10 mouse cellular contexts compared by ENCODE assay signal in genomic region chrX:140540500-140541114, GRCm38 (mm10). TPM values are rescaled to one million over a fixed set of nuclear protein-coding genes. Genes with fewer than 3 reads are reported as not detected.
DNase-seq lines count a peak whose midpoint lies in the region; ATAC-seq and TF ChIP-seq lines count a peak whose summit lies in the region.
"Had no signal": no experiment of that assay in that cellular context is flagged by ENCODE, and none has a peak within 500 bp of the region (broad histone marks: within the 10 kb centered on the region; RNA-seq: fewer than 3 reads in every experiment).

No protein-coding gene starts in this region.

- 73% methylated on average over 15 of the region's 15 CpGs for WGBS in heart, embryonic 10.5 days
- WGBS in midbrain, embryonic 14.5 days, result 92% methylated on average over 15 of the region's 15 CpGs
- WGBS in midbrain, embryonic 16.5 days, result 84% methylated on average over 15 of the region's 15 CpGs
- WGBS in lung, postnatal 0 days, result 67% methylated on average over 15 of the region's 15 CpGs

- no peak for ATAC-seq in midbrain, embryonic 14.5 days (ENCODE audit: low FRiP score, low TSS enrichment)
- no peak for ATAC-seq in midbrain, embryonic 16.5 days
- no peak for ATAC-seq in lung, postnatal 0 days

- no peak overlapping the region for H3K9ac ChIP-seq in midbrain, embryonic 14.5 days (replicated peaks; ENCODE audit: low read length)
- no peak overlapping the region for H3K9ac ChIP-seq in midbrain, embryonic 16.5 days (ENCODE audit: low read depth, low read length)
- peak overlapping the region; percentile 88 for H3K9ac ChIP-seq in lung, postnatal 0 days (replicated peaks; ENCODE audit: low read depth)
- H3K9ac ChIP-seq: liver, embryonic 14.5 days had no signal

- TF ChIP-seq CTCF in lung, postnatal 0 days (IDR thresholded peaks at IDR 0.05), result peak; percentile 18; the same call in 1 of the 2 replicates

- DNase-seq in heart, embryonic 10.5 days (ENCODE audit: low spot score), result no peak
- DNase-seq in heart, postnatal 4 days, result no peak
- DNase-seq in midbrain, embryonic 14.5 days, result no peak
- no peak for DNase-seq in lung, postnatal 0 days (ENCODE audit: low spot score)
- DNase-seq in thymus, postnatal 36 days, result peak; percentile 65 to 71
- DNase-seq in adrenal gland, postnatal 10 days, result no peak
- DNase-seq in layer of hippocampus, postnatal 14 days (ENCODE audit: low spot score in 2 of 2), result no peak
- DNase-seq: right cerebral cortex, adult 18-20 months had no signal

- peak overlapping the region; percentile 66 for H3K4me3 ChIP-seq in heart, embryonic 10.5 days
- no peak overlapping the region for H3K4me3 ChIP-seq in midbrain, embryonic 14.5 days (replicated peaks; ENCODE audit: low read depth, low read length)
- H3K4me3 ChIP-seq in midbrain, embryonic 16.5 days (ENCODE audit: low read depth, low read length), result no peak overlapping the region
- peak overlapping the region; percentile 56 for H3K4me3 ChIP-seq in lung, postnatal 0 days (ENCODE audit: low read depth, low read length)

- H3K27ac ChIP-seq in heart, embryonic 10.5 days, result peak overlapping the region; percentile 25; the same call in 1 of the 2 replicates
- no peak overlapping the region for H3K27ac ChIP-seq in midbrain, embryonic 14.5 days (replicated peaks; ENCODE audit: low read depth, low read length)
- H3K27ac ChIP-seq in midbrain, embryonic 16.5 days (ENCODE audit: low read length), result no peak overlapping the region
- peak overlapping the region; percentile 96 for H3K27ac ChIP-seq in lung, postnatal 0 days (ENCODE audit: low read length)
- H3K27ac ChIP-seq: liver, embryonic 14.5 days had no signal

- H3K27me3 ChIP-seq in heart, embryonic 10.5 days (ENCODE audit: insufficient read depth, poor library complexity, severe bottlenecking), result peaks cover 31% of the 10 kb centered on the region
- peaks cover 4% of the 10 kb centered on the region; the same call in 1 of the 2 replicates for H3K27me3 ChIP-seq in midbrain, embryonic 14.5 days (ENCODE audit: control insufficient read depth, insufficient read depth, low read length)
- peaks cover 4% of the 10 kb centered on the region for H3K27me3 ChIP-seq in midbrain, embryonic 16.5 days (ENCODE audit: control insufficient read depth, insufficient read depth, low read depth, low read length)
- H3K27me3 ChIP-seq in lung, postnatal 0 days (replicated peaks; ENCODE audit: insufficient read depth, low read length), result no peaks in the 10 kb centered on the region

- H3K9me3 ChIP-seq in heart, embryonic 10.5 days, result no peaks in the 10 kb centered on the region
- H3K9me3 ChIP-seq in midbrain, embryonic 14.5 days (ENCODE audit: control insufficient read depth, low read length), result no peaks in the 10 kb centered on the region
- H3K9me3 ChIP-seq in midbrain, embryonic 16.5 days (replicated peaks; ENCODE audit: control insufficient read depth, low read length, poor library complexity, severe bottlenecking), result no peaks in the 10 kb centered on the region
- H3K9me3 ChIP-seq in lung, postnatal 0 days (ENCODE audit: low read length), result no peaks in the 10 kb centered on the region

- H3K4me1 ChIP-seq in heart, embryonic 10.5 days, result no peaks in the 10 kb centered on the region; the same call in 1 of the 2 replicates
- no peaks in the 10 kb centered on the region for H3K4me1 ChIP-seq in midbrain, embryonic 14.5 days (ENCODE audit: control insufficient read depth, insufficient read depth, low read length)
- H3K4me1 ChIP-seq in midbrain, embryonic 16.5 days (ENCODE audit: control insufficient read depth, insufficient read depth, low read length), result peaks cover 6% of the 10 kb centered on the region; the same call in 1 of the 2 replicates
- H3K4me1 ChIP-seq in lung, postnatal 0 days (ENCODE audit: insufficient read depth, low read depth, low read length), result no peaks in the 10 kb centered on the region; the same call in 1 of the 2 replicates

- peaks cover 8% of the 10 kb centered on the region; the same call in 1 of the 2 replicates for H3K36me3 ChIP-seq in heart, embryonic 10.5 days
- no peaks in the 10 kb centered on the region for H3K36me3 ChIP-seq in midbrain, embryonic 14.5 days (ENCODE audit: control insufficient read depth, insufficient read depth, low read length)
- H3K36me3 ChIP-seq in midbrain, embryonic 16.5 days (ENCODE audit: control insufficient read depth, insufficient read depth, low read length), result no peaks in the 10 kb centered on the region
- H3K36me3 ChIP-seq in lung, postnatal 0 days (ENCODE audit: insufficient read depth, low read length), result 0 out of 2 replicates have a peak, but pooled peaks cover 4% of the 10 kb centered on the region

- 0 out of 2 replicates have a peak overlapping the region, but pooled peaks have one; percentile 56 for H3K4me2 ChIP-seq in midbrain, embryonic 14.5 days (ENCODE audit: low read length)
- no peak overlapping the region for H3K4me2 ChIP-seq in midbrain, embryonic 16.5 days (ENCODE audit: low read length)
- peak overlapping the region; percentile 62 for H3K4me2 ChIP-seq in lung, postnatal 0 days (replicated peaks; ENCODE audit: low read depth, low read length)

- TF ChIP-seq EP300 in lung, postnatal 0 days (IDR thresholded peaks at IDR 0.05), result no peak

RNA-seq across cellular contexts. Expression of gene Tsc22d3, which starts 59.9 kb away (rescaled TPM):
- polyA plus RNA-seq in heart, embryonic 10.5 days (2016; fragmentation: Nextera tagmentation; extraction: Ambion mirVana), result 139 and 202 TPM in 2 replicates
- 100 to 1,000 TPM; 101 to 105 TPM for total RNA-seq in heart, postnatal 4 days (2021)
- 106 and 127 TPM in 2 replicates for polyA plus RNA-seq in midbrain, embryonic 14.5 days (2014; fragmentation: Nextera tagmentation; extraction: Ambion mirVana)
- polyA plus RNA-seq in midbrain, embryonic 16.5 days (2015; fragmentation: Nextera tagmentation; extraction: Ambion mirVana), result 127 and 133 TPM in 2 replicates
- polyA plus RNA-seq in lung, postnatal 0 days (2015; fragmentation: Nextera tagmentation; extraction: Ambion mirVana), result 236 and 380 TPM in 2 replicates
- 100 to 1,000 TPM in 1 of 2 experiments, 10 to 100 TPM in 1; 89.8 to 171 TPM for total RNA-seq in adrenal gland, postnatal 10 days (2021)
- 100 to 1,000 TPM; 126 to 133 TPM for total RNA-seq in layer of hippocampus, postnatal 14 days (2021)

Comparison
In these comparisons a context has a peak if more than half of its experiments do, and no peak if none do; other contexts are left out.
1. DNase-seq: peak in thymus, postnatal 36 days (2 of 2); none in heart, embryonic 10.5 days (single experiment), heart, postnatal 4 days (single experiment), midbrain, embryonic 14.5 days (single experiment), lung, postnatal 0 days (single experiment), adrenal gland, postnatal 10 days (single experiment) and layer of hippocampus, postnatal 14 days (0 of 2).
2. H3K27ac ChIP-seq: peak in heart, embryonic 10.5 days (single experiment) and lung, postnatal 0 days (single experiment); none in midbrain, embryonic 14.5 days (single experiment) and midbrain, embryonic 16.5 days (single experiment).
3. H3K4me3 ChIP-seq: peak in heart, embryonic 10.5 days (single experiment) and lung, postnatal 0 days (single experiment); none in midbrain, embryonic 14.5 days (single experiment) and midbrain, embryonic 16.5 days (single experiment).